Mouse (Mus musculus) midbrain, embryonic 16.5 days (tissue): ENCODE results near the gene Rtp3. TPM values are rescaled to one million over a fixed set of nuclear protein-coding genes. Genes with fewer than 3 reads are reported as not detected.

ENCODE experiments used
- ATAC-seq: fragments of 200-750 bp; cut with Nextera tagmentation; 2 replicates; pipeline ENCODE4 v1.8.0; 2017; ENCODE audit warnings: moderate TSS enrichment
- H3K27ac ChIP-seq: fragments of 300-500 bp; sonication (generic); 2 replicates; pipeline ENCODE4 v1.5.1; 2014; ENCODE audit warnings: mild to moderate bottlenecking, low read length, mixed read lengths
- H3K27me3 ChIP-seq: fragments of 300-500 bp; sonication (generic); 2 replicates; pipeline ENCODE4 v1.6.1; 2014; ENCODE audit warnings: low read depth, low read length, mixed read lengths; ENCODE audit not compliant: control insufficient read depth, insufficient read depth
- H3K36me3 ChIP-seq: fragments of 300-500 bp; sonication (generic); 2 replicates; pipeline ENCODE4 v1.6.1; 2014; ENCODE audit warnings: mild to moderate bottlenecking, low read length, moderate library complexity, mixed read lengths; ENCODE audit not compliant: control insufficient read depth, insufficient read depth
- H3K4me1 ChIP-seq: fragments of 300-500 bp; sonication (generic); 2 replicates; pipeline ENCODE4 v1.6.1; 2014; ENCODE audit warnings: mild to moderate bottlenecking, low read length, mixed read lengths; ENCODE audit not compliant: control insufficient read depth, insufficient read depth
- H3K4me2 ChIP-seq: fragments of 300-500 bp; sonication (generic); 2 replicates; pipeline ENCODE4 v1.6.1; 2014; ENCODE audit warnings: mild to moderate bottlenecking, low read length, mixed read lengths
- H3K4me3 ChIP-seq: fragments of 300-500 bp; sonication (generic); 2 replicates; pipeline ENCODE4 v1.5.1; 2014; ENCODE audit warnings: low read depth, mild to moderate bottlenecking, low read length, moderate library complexity, mixed read lengths
- H3K9ac ChIP-seq: fragments of 300-500 bp; sonication (generic); 2 replicates; pipeline ENCODE4 v1.6.1; 2014; ENCODE audit warnings: low read depth, low read length, mixed read lengths
- H3K9me3 ChIP-seq: fragments of 300-500 bp; sonication (generic); replicated peaks from 2 replicates; pipeline ENCODE4 v1.6.1; 2014; ENCODE audit warnings: mild to moderate bottlenecking, low read length, mixed read lengths; ENCODE audit not compliant: control insufficient read depth, poor library complexity, severe bottlenecking
- WGBS: fragments of 180-500 bp; shearing (Covaris S2); extraction: QIAGEN DNeasy Blood & Tissue Kit; methylation state at CpG from one replicate; pipeline ENCODE4 v1.1.7; 2014; 5-methylcytosine and 5-hydroxymethylcytosine counted together
- polyA plus RNA-seq: library from polyadenylated mRNA; unstranded; fragments of >200 nt; fragmentation: Nextera tagmentation; extraction: Ambion mirVana; gene quantifications from 2 replicates; pipeline ENCODE4 v1.2.1, GENCODE M21; 2015

Gene Rtp3
- polyA plus RNA-seq = 0.20 TPM in 1 of 2 replicates, not detected in the other

- no peaks in the 10 kb centered on the region for H3K9me3 ChIP-seq
- H3K9ac ChIP-seq = no peak within 1 kb of the TSS
- no peak within 1 kb of the TSS for H3K4me2 ChIP-seq
- H3K27ac ChIP-seq = no peak within 1 kb of the TSS
- H3K36me3 ChIP-seq = no peaks in the 10 kb centered on the region
- 62% methylated on average over 6 of the region's 6 CpGs for WGBS
- no peak within 1 kb of the TSS for H3K4me3 ChIP-seq
- no peak for ATAC-seq
- no peaks in the 10 kb centered on the region for H3K27me3 ChIP-seq
- no peaks in the 10 kb centered on the region for H3K4me1 ChIP-seq
These were observed at the start of gene Rtp3 for GRCm38 (mm10) chr9:110990204-110990603. Gene Rtp3, minus strand, starts transcription at chr9:110990583.

GRCm38 (mm10) chr9:111039966-111040365 is 49.6 kb upstream of the Rtp3 start:
- no peak for ATAC-seq
- no peaks in the 10 kb centered on the region for H3K9me3 ChIP-seq
- H3K4me1 ChIP-seq = no peaks in the 10 kb centered on the region
- H3K36me3 ChIP-seq = no peaks in the 10 kb centered on the region
- H3K4me2 ChIP-seq = no peak overlapping the region
- H3K27ac ChIP-seq = no peak overlapping the region
- 89% methylated on average over 4 of the region's 4 CpGs for whole genome bisulfite sequencing
- H3K4me3 ChIP-seq = no peak overlapping the region
- H3K9ac ChIP-seq = no peak overlapping the region
- H3K27me3 ChIP-seq = no peaks in the 10 kb centered on the region

GRCm38 (mm10) chr9:111033717-111034116 is 43.3 kb upstream of the Rtp3 start:
- 89% methylated on average over 4 of the region's 4 CpGs for WGBS
- Histone ChIP-seq H3K9me3 (no peaks in the 10 kb centered on the region), H3K4me1 (no peaks in the 10 kb centered on the region), H3K27me3 (no peaks in the 10 kb centered on the region), H3K4me2 (no peak overlapping the region), H3K36me3 (no peaks in the 10 kb centered on the region), H3K9ac (no peak overlapping the region), H3K27ac (no peak overlapping the region), H3K4me3 (no peak overlapping the region)
- no peak for ATAC-seq

GRCm38 (mm10) chr9:111026791-111027190 is 36.4 kb upstream of the Rtp3 start:
- no peak for ATAC-seq
- H3K4me3 ChIP-seq = no peak overlapping the region
- 93% methylated on average over 10 of the region's 10 CpGs for WGBS
- no peaks in the 10 kb centered on the region for H3K27me3 ChIP-seq
- no peaks in the 10 kb centered on the region for H3K36me3 ChIP-seq
- H3K9me3 ChIP-seq = no peaks in the 10 kb centered on the region
- no peak overlapping the region for H3K27ac ChIP-seq
- H3K4me1 ChIP-seq = no peaks in the 10 kb centered on the region
- H3K4me2 ChIP-seq = no peak overlapping the region
- no peak overlapping the region for H3K9ac ChIP-seq

- Histone ChIP-seq H3K27me3 (no peaks in the 10 kb centered on the region), H3K4me2 (no peak within 1 kb of the TSS), H3K27ac (no peak within 1 kb of the TSS), H3K9me3 (no peaks in the 10 kb centered on the region), H3K9ac (no peak within 1 kb of the TSS), H3K4me3 (no peak within 1 kb of the TSS), H3K4me1 (no peaks in the 10 kb centered on the region), H3K36me3 (no peaks in the 10 kb centered on the region)
- ATAC-seq = no peak
- WGBS = 75% methylated on average over 5 of the region's 5 CpGs
These were observed 28.6 kb upstream of the Rtp3 start, which contains the start of gene Ltf for GRCm38 (mm10) chr9:111019022-111019421. Gene Ltf, plus strand, starts transcription at chr9:111019271.

- 86% methylated on average over 4 of the region's 4 CpGs for WGBS
- Histone ChIP-seq H3K27me3 (no peaks in the 10 kb centered on the region), H3K9ac (no peak overlapping the region), H3K36me3 (no peaks in the 10 kb centered on the region), H3K4me3 (no peak overlapping the region), H3K27ac (no peak overlapping the region), H3K9me3 (no peaks in the 10 kb centered on the region), H3K4me2 (no peak overlapping the region), H3K4me1 (no peaks in the 10 kb centered on the region)
- no peak for ATAC-seq
These were observed 25.3 kb upstream of the Rtp3 start for GRCm38 (mm10) chr9:111015658-111016057.

- no peak overlapping the region for H3K4me2 ChIP-seq
- H3K4me3 ChIP-seq = no peak overlapping the region
- no peak overlapping the region for H3K9ac ChIP-seq
- no peak for ATAC-seq
- H3K27me3 ChIP-seq = no peaks in the 10 kb centered on the region
- no peaks in the 10 kb centered on the region for H3K36me3 ChIP-seq
- no peaks in the 10 kb centered on the region for H3K4me1 ChIP-seq
- H3K9me3 ChIP-seq = no peaks in the 10 kb centered on the region
- H3K27ac ChIP-seq = no peak overlapping the region
- WGBS = 77% methylated on average over 3 of the region's 3 CpGs
These were observed 21.7 kb upstream of the Rtp3 start for GRCm38 (mm10) chr9:111012041-111012440.

GRCm38 (mm10) chr9:111011550-111011949 is 21.2 kb upstream of the Rtp3 start:
- H3K9me3 ChIP-seq = no peaks in the 10 kb centered on the region
- H3K36me3 ChIP-seq = no peaks in the 10 kb centered on the region
- H3K4me2 ChIP-seq = no peak overlapping the region
- no peak overlapping the region for H3K27ac ChIP-seq
- no peak overlapping the region for H3K9ac ChIP-seq
- no peak overlapping the region for H3K4me3 ChIP-seq
- no peaks in the 10 kb centered on the region for H3K4me1 ChIP-seq
- H3K27me3 ChIP-seq = no peaks in the 10 kb centered on the region
- no peak for ATAC-seq
- 83% methylated on average over 9 of the region's 9 CpGs for WGBS

GRCm38 (mm10) chr9:111009763-111010162 is 19.4 kb upstream of the Rtp3 start:
- Histone ChIP-seq H3K4me3 (no peak overlapping the region), H3K4me1 (no peaks in the 10 kb centered on the region), H3K36me3 (no peaks in the 10 kb centered on the region), H3K27ac (no peak overlapping the region), H3K27me3 (no peaks in the 10 kb centered on the region), H3K4me2 (no peak overlapping the region), H3K9ac (no peak overlapping the region), H3K9me3 (no peaks in the 10 kb centered on the region)
- no peak for ATAC-seq
- 71% methylated on average over 3 of the region's 3 CpGs for WGBS
